Mouse (Mus musculus) cerebellum, adult 2 months (tissue): ENCODE results near the gene Cntd1. TPM values are rescaled to one million over a fixed set of nuclear protein-coding genes. Genes with fewer than 3 reads are reported as not detected.

ENCODE experiments used
- DNase-seq, 2 experiments: peaks; one replicate each; pipeline ENCODE4 v3.0.0; 2021
- H3K27ac ChIP-seq: fragments of 200-500 bp; 2 replicates; pipeline ENCODE4 v1.5.1; 2012; ENCODE audit warnings: low read length, control low read depth, inconsistent platforms; ENCODE audit not compliant: insufficient read depth
- H3K27me3 ChIP-seq: fragments of 200-500 bp; 2 replicates; pipeline ENCODE4 v1.6.1; 2012; ENCODE audit warnings: inconsistent platforms, mild to moderate bottlenecking, low read length, moderate library complexity; ENCODE audit not compliant: control insufficient read depth, insufficient read depth
- H3K4me1 ChIP-seq: fragments of 200-500 bp; 2 replicates; pipeline ENCODE4 v1.6.1; 2011; ENCODE audit warnings: low read length; ENCODE audit not compliant: control insufficient read depth, insufficient read depth
- H3K4me3 ChIP-seq: fragments of 200-500 bp; replicated peaks from 2 replicates; pipeline ENCODE3; 2011; ENCODE audit warnings: mild to moderate bottlenecking, low read depth, low read length, control low read depth; ENCODE audit not compliant: insufficient read depth
- CTCF ChIP-seq: fragments of 200-500 bp; IDR thresholded peaks from 2 replicates; pipeline ENCODE4 v1.5.1; 2011; ENCODE audit warnings: low read depth, mild to moderate bottlenecking, control low read depth, low read length, moderate library complexity, borderline replicate concordance; ENCODE audit not compliant: insufficient read depth
- POLR2A ChIP-seq: fragments of 200-500 bp; IDR thresholded peaks from 2 replicates; pipeline ENCODE4 v1.6.1; 2011; ENCODE audit warnings: low read length, control low read depth, borderline replicate concordance; ENCODE audit not compliant: insufficient read depth
- WGBS: fragments of 180-500 bp; shearing (Covaris S2); methylation state at CpG from one replicate; pipeline ENCODE4 v1.1.7; 2018; 5-methylcytosine and 5-hydroxymethylcytosine counted together
- polyA plus RNA-seq: library from polyadenylated mRNA; depleted of rRNA; stranded (reverse); fragments of >200 nt; gene quantifications from 2 replicates; pipeline ENCODE4 v1.2.3, GENCODE M21; 2012

The Cntd1 gene
- polyA plus RNA-seq, 1 experiment: 0.65 TPM

DNA sequence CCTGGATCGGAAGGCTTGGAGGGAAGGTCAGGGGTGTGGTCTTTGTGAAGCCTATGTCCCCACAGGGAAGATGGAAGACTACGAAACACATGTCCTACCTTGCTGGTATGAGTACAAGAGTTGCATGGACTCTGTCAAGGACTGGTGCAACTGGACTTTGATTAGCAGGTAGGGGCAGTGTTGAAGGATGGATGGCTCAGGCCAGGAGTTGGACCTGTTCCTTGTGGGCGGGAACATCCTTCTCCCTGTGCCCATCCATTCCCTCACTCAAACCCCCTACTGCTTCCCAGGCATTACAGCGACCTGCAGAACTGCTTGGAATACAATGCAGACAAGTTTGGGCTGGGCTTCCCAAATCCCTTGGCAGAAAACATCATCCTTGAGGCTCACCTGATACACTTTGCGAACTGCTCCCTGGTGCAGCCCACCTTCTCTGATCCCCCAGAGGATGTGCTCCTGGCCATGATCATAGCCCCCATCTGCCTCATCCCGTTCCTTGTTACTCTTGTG lies 31.2 kb upstream of the Cntd1 start:
- TF ChIP-seq POLR2A (no peak), CTCF (no peak)
- Histone ChIP-seq H3K27me3 (no peaks in the 10 kb centered on the region; the same call in 1 of the 2 replicates), H3K27ac (no peak overlapping the region), H3K4me3 (no peak overlapping the region), H3K4me1 (no peaks in the 10 kb centered on the region)
- 81% methylated on average over 6 of the region's 6 CpGs for WGBS
- DNase-seq: no peak

DNA sequence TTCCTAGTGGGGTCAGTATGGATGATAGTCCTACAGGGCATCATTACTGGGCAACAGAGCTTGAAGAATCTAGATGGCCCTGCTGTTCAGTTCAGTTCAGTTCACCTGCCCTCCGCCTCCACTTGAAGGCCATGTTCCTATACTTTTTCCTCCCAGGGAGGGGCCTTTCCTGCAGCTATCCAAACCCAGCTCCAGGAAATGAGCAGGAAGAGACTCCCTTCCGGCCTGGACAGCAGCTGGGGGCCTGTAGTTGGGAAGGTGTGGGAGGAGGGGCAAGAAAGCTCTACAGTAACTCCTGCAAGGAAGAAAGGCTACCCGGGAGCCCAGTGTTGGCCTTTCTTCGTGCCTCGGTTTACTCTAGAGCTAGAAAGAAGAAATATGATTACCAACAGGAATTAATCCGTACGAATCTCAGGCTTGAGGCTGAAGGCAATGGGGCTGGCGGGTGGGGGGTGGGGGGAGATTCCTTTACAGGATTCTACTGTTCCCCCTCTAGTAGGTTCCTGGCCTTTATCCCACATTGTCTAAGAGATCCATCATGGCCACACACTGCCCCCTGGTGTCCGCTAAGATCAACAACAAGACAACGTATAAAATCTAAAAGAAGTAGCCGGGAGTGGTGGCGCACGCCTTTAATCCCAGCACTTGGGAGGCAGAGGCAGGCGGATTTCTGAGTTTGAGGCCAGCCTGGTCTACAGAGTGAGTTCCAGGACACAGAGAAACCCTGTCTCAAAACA lies 30.4 kb upstream of the Cntd1 start:
- Histone ChIP-seq H3K27me3 (no peaks in the 10 kb centered on the region; the same call in 1 of the 2 replicates), H3K4me1 (no peaks in the 10 kb centered on the region), H3K27ac (no peak overlapping the region), H3K4me3 (no peak overlapping the region)
- peak; percentile 47 to 55 for DNase-seq
- 31% methylated on average over 14 of the region's 14 CpGs for WGBS
- peak; percentile 61; the same call in 1 of the 2 replicates for TF ChIP-seq CTCF
- no peak for TF ChIP-seq POLR2A

DNA sequence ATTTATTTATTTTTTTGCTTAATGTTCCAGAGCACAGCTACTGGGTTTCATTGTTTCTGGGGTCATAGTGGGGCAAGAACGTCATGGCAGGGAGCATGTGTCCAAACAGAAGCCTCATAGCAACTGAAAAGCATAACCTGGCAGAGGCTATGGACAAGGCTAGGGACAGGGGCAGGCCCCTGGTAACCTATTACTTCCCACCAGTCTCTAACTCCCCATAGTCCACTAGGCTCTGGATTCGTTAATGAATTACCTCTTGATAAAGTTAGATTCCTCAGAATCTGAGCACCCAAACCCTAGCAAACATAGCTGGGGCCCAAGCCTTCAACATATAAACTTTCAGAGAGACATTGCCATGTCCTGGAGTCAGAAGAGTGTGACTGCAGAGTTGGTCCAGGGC lies 27.8 kb upstream of the Cntd1 start:
- WGBS: 65% methylated on average over 2 of the region's 2 CpGs
- no peaks in the 10 kb centered on the region for H3K4me1 ChIP-seq
- no peaks in the 10 kb centered on the region; the same call in 1 of the 2 replicates for H3K27me3 ChIP-seq
- H3K27ac ChIP-seq: no peak overlapping the region
- H3K4me3 ChIP-seq: no peak overlapping the region
- DNase-seq: no peak
- TF ChIP-seq CTCF (no peak), POLR2A (no peak)

DNA sequence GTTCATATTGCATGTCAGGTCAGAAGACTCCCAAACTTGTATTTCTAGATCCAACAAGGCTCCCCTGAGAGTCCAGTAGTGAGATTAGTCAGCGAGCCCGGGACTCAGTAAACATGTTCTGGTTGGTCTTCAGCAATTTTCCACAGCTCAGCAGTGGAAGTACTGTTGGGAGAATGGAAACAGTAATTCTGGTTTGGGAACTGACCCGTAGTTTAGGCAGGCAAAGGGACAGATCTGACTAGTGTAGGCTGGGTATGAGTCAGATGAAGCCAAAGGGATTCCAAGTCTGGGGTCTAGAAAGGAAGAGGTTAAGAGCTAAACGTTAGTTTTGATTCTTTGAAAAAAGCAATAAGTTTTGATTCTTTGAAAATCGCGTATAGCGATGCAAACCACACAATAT lies 25.9 kb upstream of the Cntd1 start:
- TF ChIP-seq POLR2A: no peak
- TF ChIP-seq CTCF: no peak
- H3K4me1 ChIP-seq: no peaks in the 10 kb centered on the region
- H3K27ac ChIP-seq: no peak overlapping the region
- DNase-seq: no peak
- no peaks in the 10 kb centered on the region for H3K27me3 ChIP-seq
- WGBS: 6% methylated on average over 7 of the region's 7 CpGs
- peak overlapping the region; percentile 72 for H3K4me3 ChIP-seq

DNA sequence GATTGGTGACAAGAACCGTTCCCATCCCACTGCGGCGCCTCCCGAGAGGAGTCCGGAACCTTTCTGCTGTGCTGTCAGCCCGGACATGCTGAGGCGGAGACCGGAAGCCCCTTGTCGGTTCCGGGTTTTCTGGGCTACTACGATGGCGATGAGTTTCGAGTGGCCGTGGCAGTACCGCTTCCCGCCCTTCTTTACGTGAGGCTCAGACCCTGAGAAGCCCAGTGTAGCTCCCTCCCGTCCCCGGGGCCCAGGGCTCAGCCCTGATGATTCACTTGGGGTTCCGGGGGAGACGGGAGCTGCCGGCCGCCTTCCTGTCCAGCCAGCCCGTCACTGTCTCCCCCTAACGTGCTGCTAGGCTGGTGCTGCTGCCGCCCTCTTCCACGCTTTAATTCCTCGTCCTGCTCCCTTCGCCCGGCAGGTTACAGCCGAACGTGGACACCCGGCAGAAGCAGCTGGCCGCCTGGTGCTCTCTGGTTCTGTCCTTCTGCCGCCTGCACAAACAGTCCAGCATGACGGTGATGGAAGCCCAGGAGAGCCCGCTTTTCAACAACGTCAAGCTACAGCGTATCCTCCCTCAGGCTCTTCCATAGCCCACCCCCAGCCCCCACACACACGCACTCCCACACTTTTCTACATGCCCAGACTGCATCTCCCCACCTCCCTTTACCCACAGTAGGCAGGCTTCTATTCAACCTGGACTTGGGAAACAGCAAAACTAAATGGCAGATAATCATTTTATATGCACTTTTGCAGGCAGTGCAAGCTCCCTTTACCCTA lies 25.0 kb upstream of the Cntd1 start, which contains the start of gene Vps25:
TSS of gene Vps25 (plus strand) at position 95 of the 777 bp plus-strand sequence.
- Histone ChIP-seq H3K4me1 (no peaks in the 10 kb centered on the region), H3K27ac (peak within 1 kb of the TSS; percentile 79), H3K27me3 (no peaks in the 10 kb centered on the region), H3K4me3 (peak within 1 kb of the TSS; percentile 72)
- TF ChIP-seq CTCF (0 out of 2 replicates have a peak, but pooled peaks have one; percentile 0), POLR2A (peak; percentile 89)
- WGBS: under 1% methylated on average over 40 of the region's 40 CpGs
- peak; percentile 86 to 88 for DNase-seq

DNA sequence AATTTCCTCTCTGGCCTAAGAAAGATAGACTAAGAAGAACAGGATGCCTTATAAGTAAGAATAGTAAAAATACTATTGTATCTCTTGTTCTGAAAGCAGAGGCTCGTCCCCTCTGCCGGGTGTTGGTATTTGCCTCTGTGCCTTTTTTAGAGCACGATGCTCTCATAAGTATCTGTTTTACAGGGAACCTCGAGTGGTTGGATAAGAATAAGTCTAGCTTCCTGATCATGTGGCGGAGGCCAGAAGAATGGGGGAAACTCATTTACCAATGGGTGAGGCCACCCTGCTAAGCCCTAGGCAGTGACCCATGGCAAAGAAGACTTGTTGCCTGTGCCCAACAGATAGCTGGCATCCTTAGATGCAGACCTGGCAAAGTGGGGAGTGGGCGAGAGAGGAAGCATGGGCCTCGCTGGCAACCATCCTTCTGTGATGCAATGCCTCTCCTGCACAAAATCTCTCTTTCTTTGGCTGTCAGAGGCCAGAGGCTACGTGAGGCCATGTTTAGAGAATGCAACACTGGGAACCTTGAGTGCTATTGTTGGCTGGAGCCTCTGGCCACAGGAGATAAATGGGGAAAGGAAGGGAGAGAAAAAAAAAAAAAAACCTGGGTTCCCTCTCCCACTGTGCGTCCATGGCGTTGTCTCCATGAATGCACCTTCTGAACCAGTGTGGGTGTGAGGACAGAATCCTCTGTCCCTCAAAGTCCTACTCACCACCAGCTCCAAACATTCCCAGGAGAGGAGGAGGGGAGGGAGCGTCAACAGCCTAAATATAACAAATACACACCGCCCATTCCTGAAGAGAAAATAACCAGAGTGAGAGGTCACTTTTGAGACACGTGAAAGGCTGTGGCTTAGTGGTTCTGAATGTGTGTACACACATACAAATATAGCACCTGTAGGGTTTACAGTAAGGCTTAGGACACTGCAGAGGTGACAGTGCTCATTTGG lies 22.7 kb upstream of the Cntd1 start:
- Histone ChIP-seq H3K27me3 (no peaks in the 10 kb centered on the region), H3K27ac (no peak overlapping the region), H3K4me1 (peaks cover 5% of the 10 kb centered on the region; the same call in 1 of the 2 replicates), H3K4me3 (no peak overlapping the region)
- no peak for DNase-seq
- WGBS: 87% methylated on average over 13 of the region's 13 CpGs
- no peak for TF ChIP-seq POLR2A

DNA sequence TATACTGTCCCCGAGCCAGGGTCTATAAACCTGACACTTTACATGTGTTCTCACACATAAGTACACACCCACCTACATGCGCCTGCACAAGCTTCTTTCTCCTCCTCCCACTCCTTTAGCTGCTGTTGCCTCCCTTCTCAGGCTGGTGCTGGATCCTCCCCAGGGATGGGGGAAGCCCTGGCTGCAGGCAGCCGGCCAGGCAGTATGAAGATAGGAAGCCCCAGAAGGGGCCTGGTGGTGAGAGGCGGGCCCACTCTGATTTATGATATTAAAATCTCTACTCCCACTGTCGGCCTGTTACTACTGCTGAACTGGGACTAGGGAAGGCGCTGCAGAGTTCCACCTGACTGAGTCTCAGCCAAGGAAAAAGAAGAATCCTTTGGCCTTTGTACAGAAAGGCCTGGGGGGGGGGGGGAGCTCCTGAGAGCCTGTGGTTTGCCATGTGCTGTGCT lies 19.5 kb upstream of the Cntd1 start:
- no peak overlapping the region for H3K27ac ChIP-seq
- WGBS: 38% methylated on average over 6 of the region's 6 CpGs
- peaks cover 5% of the 10 kb centered on the region; the same call in 1 of the 2 replicates for H3K4me1 ChIP-seq
- DNase-seq: no peak
- H3K27me3 ChIP-seq: no peaks in the 10 kb centered on the region; the same call in 1 of the 2 replicates
- H3K4me3 ChIP-seq: no peak overlapping the region
- TF ChIP-seq CTCF (no peak), POLR2A (no peak)
